Mouse (Mus musculus): ENCODE results near the gene Camkk2.

GRCm38 (mm10) chr5:122770304-122770703 lies 8.9 kb downstream of the Camkk2 start:
- TF ChIP-seq CTCF (IDR thresholded peaks at IDR 0.05; ENCODE audit: insufficient read depth, low read depth, low read length) = no peak
- no peak for TF ChIP-seq POLR2A (IDR thresholded peaks at IDR 0.05; ENCODE audit: insufficient read depth, low read depth, low read length)

Measured in olfactory bulb, adult 2 months (tissue).